Mouse (Mus musculus): ENCODE data around the gene Nr2f1. TPM values are rescaled to one million over a fixed set of nuclear protein-coding genes. Genes with fewer than 3 reads are reported as not detected.

Gene Nr2f1
- total RNA-seq, 2 experiments from 2014 or later = 128 to 130 TPM

DNA sequence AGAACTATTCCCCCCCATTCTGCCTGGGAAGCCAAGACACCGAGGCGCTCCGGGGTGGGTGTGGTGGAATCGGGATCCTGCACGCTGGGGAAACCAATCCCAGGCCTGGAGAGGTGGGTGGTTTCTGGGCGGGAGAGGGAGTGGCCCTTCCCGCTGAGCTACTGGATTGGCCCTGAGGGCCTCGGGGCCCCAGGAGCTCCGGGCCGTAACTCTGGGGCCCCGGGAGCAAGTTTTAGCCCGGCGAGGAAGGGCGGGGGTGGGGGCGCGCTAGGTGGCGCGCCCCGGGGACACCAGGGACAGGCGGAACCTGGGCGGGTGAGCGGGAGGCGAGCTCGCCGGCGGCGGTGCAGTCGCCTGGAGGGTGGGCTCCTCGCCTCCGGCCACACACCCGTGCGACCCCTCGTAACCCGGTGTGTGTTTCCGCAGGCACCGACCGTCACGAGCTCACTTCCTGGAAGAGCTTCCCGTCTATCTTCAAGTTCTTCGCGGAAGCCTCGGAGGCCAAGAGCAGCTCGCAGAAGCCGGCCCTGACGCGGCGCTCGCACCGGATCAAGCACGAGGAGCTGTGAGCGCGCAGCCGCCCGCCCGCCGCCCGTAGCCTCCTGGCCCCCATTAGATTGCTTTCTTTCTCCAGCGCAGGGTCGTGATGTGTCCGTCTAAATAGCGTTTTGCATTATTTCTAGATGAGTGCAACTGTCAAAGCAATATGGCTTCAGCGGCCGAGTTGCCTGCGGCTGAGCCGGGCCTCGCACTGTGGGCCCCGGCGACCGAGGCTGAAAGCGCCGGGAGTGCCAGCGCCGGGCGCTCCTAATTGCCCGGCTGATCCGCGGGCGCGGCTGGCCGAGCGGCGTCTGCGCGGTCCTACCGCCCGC, 36.2 kb downstream of the Nr2f1 start:
- intact Hi-C loops (cut with DNase I) = loop anchor here (2.0 to 10.0 kb wide), 2 partner anchors 181 to 1119 kb away; no protein-coding TSS in a partner anchor
- peak; percentile 79 to 80 for DNase-seq (ENCODE audit: low spot score in 2 of 2)

DNA sequence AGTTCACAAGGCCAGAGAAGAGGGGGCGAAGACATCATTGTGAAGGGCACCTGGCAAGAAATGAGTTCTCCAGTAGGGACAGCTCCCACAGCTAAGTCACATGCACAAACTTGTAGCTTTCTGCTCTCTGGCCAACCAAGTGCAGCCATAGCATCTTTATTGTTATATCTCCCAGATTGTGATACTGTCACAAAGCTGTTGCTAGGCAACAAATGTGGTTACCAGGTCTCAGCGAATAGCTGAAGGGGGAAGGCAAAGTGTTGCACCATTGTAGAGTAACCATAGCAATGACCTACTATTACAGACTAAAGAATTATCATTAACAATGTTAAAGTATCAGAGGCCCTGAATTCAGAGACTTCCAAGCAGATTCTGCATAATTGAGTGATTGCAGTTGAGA, 37.4 kb downstream of the Nr2f1 start:
- no peak for DNase-seq (ENCODE audit: low spot score in 2 of 2)
- intact Hi-C loops (cut with DNase I) = loop anchor here (2.0 to 10.0 kb wide), 2 partner anchors 179 to 1117 kb away; no protein-coding TSS in a partner anchor

DNA sequence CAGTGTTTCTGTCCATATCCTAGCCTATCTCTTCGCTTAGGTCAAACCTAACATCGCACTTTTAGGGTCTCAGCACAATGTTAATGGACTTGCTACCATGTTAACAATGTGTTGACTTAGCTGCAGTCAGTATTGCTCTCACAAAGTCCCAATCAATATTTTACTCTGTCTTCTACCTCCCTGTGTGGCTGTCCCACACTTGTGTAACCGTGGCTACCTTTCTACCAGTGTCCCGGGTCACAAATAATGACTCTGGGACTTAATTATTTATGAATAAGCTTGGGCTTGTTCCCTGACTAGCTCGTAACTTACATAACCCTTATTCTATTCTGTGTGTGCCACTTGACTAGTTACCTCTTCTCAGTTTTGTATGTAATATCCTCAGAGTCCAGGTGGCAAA, 42.1 kb downstream of the Nr2f1 start:
- intact Hi-C loops (cut with DNase I) = no loop called here
- DNase-seq (ENCODE audit: low spot score in 2 of 2) = no peak

Other genes starting within 250 kb of the Nr2f1 start
- gene Pou5f2, start 174.9 kb downstream of the Nr2f1 start, total RNA-seq (2021) = 1 to 10 TPM in 1 of 2 experiments, under 1 TPM in 1; 0.99 to 3.0 TPM